Mouse (Mus musculus): ENCODE results near the gene Gm9922. TPM values are rescaled to one million over a fixed set of nuclear protein-coding genes. Genes with fewer than 3 reads are reported as not detected.

The Gm9922 gene
- 1 to 10 TPM in 1 of 2 experiments, under 1 TPM in 1; 0.93 to 1.2 TPM for total RNA-seq (2021)

- intact Hi-C loops (cut with DNase I), result no loop called here
- DNase-seq, result peak; percentile 75
Observed at GRCm38 (mm10) chr14:101729237-101729971, at the start of gene Gm9922, which contains the start of gene Lmo7. Gene Gm9922 (minus strand): TSS chr14:101729814. Gene Lmo7 (plus strand): TSS chr14:101729957.

GRCm38 (mm10) chr14:101778426-101778825 is 48.8 kb upstream of the Gm9922 start:
- no peak for DNase-seq
- intact Hi-C loops (cut with DNase I), result no loop called here

DNA sequence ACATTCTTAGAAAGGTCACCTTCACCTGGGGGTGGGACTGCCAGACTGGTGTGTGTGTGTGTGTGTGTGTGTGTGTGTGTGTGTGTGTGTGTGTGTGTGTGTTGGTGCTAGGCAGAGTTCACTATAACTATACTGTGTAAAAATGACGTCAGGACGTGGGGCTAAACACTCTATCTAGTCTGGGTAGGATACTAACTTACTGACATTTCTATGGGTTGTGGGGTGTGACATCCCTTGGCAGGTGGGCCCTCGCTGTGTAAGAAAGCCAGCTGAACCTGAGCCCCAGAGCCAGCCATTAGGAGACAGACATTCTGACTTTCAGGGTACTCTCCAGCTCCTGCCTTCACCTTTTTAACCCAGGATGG is 47.5 kb upstream of the Gm9922 start:
- no peak for DNase-seq
- intact Hi-C loops (cut with DNase I), result no loop called here

DNA sequence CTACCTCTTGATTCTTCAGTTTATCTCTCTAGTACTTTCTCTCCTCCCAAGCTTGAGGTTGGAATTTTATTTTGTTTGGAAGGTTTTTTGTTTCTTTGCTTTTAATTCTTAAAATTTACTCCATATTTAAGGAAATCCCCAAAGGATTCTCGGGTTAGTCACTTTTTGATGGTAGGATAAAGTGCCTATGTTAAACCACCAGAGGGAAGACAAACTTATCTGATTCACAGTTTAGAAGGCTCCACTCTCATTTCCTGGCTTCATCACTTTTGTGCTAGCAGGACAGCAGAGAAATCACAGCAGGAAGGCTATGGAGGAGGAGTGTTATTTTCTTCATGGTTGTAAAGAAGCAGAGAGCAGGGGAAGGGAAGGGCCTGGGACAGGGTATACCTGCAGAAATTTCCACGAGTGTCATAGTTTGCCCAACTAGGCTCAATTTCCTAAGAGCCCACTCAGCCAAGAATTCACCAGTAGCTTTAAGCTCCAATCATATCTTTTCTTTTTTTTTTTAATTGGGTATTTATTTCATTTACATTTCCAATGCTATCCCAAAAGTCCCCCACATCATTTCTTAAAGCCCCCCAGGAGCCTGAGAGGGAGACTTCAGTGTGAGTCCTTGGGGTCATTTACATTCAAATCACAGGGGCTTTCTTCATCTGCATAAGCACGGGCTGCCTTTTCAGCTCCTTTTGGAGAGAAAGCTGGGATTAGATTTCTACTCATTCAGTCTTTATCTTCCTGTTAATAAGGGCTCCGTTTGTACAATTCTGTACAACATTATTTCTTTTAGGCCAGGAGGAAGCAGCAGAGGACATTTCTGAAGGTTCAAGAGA is 46.9 kb upstream of the Gm9922 start:
- no peak for DNase-seq
- intact Hi-C loops (cut with DNase I), result no loop called here

- intact Hi-C loops (cut with DNase I), result loop anchor here (5.0 kb wide), 1 partner anchor 738 kb away; no protein-coding TSS in a partner anchor
- peak; percentile 24 to 69 for DNase-seq
Observed at GRCm38 (mm10) chr14:101774631-101775030, 45.0 kb upstream of the Gm9922 start.

DNA sequence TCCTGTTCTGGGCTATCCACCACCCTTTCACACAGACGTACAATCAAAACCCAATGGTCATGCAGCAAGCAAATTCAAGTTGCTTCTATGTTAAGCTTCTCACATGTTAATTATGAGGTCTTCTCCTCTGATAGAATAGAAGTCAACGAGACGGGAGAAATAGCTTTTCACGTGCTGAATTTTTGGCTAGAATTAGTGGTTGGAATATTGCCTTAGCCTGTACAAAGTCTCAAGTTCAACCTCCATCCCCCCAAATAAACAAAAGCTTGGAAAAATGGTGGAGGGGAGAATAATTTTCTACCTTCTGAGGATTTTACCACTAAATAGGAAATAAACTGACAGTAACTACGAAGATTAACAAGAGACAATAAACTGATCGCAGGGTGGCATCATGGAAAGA is 42.1 kb upstream of the Gm9922 start:
- DNase-seq, result no peak
- intact Hi-C loops (cut with DNase I), result loop anchor here (5.0 kb wide), 1 partner anchor 741 kb away; no protein-coding TSS in a partner anchor

DNA sequence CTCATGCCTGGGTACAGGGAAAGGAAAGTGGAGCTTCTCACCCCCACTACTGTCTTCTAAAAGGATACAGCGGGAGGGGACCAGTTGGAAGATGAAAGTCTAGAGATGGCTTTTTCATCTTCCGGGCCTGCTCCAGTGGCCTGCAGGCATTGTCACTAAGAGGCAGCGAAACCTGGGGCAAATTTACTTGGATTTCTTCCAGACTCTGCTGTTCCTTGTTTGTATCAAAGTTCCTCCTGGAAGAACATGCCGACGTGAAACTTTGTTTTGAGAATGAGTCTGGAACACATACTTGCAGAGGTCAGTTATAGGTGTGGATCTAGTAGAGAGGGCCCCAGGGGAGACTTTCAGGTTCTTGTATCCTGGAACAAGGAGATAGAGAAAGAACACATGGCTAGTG is 41.7 kb upstream of the Gm9922 start:
- intact Hi-C loops (cut with DNase I), result loop anchor here (5.0 kb wide), 1 partner anchor 741 kb away; no protein-coding TSS in a partner anchor
- DNase-seq, result no peak

DNA sequence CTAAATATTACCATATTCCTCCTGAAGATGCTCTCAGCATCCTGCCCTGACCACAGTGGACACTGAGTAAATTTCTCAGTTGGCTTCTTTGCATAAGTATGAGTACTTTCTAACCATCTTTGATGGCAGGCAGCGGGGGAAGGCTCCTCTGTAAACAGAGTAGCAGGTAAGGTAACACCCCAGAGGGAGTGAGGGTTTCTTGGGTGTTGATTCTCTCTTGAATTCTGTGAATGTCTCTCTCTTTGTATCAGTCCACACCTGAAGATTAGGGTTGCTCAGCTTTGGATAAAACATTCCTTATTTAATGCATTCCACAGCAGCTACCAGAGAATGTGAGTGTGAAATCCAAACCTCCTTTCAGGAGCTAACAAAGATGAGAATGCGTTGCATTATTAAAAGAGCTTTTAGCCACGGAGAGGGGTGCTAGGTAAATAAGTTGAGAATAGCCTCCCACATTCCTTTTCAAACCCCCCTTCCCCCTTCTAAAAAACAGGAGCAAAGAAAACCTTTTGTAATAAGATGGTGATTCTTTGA is 34.2 kb upstream of the Gm9922 start:
- DNase-seq, result no peak
- intact Hi-C loops (cut with DNase I), result no loop called here

GRCm38 (mm10) chr14:101762267-101762666 is 32.7 kb upstream of the Gm9922 start:
- DNase-seq, result peak in 1 of 2 experiments; percentile 18
- intact Hi-C loops (cut with DNase I), result no loop called here

DNA sequence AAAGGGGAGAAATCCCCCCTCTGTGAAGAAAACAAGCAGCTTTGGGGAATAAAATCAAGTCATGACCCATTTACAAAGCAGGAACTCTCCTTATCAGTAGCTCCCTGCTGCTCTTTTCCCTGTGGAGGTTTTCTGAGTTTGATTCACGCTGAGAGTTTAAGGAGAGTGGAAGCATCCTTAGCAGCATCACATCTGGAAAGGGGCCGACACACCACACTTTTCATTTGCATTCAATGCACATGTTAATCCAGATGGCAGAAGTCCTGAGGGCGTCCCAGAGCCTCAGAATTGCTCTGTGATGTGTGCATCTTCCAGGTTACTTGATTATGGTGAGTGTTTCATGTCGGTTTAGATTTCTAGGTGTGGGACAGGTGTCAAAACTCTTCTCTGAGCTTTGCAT is 25.8 kb upstream of the Gm9922 start:
- no peak for DNase-seq
- intact Hi-C loops (cut with DNase I), result no loop called here

DNA sequence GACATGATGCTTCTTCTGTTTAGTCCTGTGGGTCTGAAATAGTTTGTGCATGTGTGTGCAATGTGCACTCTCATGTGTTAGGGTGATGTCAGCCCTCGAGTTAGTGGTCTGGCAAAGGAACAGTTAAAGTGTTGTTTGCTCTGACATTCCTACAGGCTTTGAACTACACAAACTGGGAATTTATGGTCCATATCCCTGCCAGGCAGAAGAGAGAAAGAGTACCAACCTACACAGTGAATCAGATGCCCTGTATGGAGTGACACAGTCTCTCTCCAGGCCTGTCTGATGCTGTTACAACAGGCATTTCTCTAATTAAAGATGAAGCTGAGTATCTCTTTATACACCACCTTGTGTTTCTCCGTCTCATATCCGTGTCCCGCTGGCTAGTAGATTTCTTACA is 21.3 kb upstream of the Gm9922 start:
- no peak for DNase-seq
- intact Hi-C loops (cut with DNase I), result no loop called here

GRCm38 (mm10) chr14:101748436-101748835 is 18.8 kb upstream of the Gm9922 start:
- intact Hi-C loops (cut with DNase I), result no loop called here
- DNase-seq, result no peak

DNA sequence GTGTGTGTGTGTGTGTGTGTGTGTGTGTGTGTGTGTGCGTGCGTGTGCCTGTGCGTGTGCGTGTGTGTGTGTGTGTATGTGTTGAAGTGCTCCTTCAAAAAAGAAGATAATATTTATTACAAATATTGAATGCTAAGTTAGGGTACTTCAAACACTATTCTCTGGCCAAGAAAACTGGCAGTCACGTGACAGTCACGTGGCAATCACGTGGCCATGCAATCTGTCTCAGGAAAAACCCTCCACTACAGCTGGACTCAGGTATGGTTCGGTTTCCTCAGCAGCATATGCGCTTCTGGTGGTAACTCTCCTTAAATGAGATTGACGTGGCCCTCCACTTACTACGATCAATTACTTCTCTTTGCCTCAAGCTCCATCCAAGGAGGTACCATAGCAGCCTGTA is 18.2 kb upstream of the Gm9922 start:
- intact Hi-C loops (cut with DNase I), result no loop called here
- no peak for DNase-seq

DNA sequence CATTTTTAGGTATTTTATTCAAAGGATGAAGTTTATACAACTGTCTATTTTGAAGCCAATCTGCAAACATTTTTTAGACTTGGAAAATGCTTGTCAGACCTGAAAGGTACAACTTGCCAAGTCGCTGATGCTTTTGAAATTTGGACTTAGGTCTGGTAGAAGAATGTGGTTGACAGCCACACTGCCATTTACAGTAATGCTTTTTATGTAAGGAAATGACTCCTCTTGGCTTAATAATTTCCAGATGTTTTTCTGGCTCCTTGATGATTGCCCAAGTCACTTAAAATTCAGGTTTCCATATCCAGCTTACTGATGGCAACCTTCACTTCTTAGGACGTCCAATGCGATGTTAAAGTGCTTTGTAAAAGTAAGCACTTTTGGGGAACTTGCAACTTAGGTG is 17.0 kb upstream of the Gm9922 start:
- DNase-seq, result no peak
- intact Hi-C loops (cut with DNase I), result no loop called here

DNA sequence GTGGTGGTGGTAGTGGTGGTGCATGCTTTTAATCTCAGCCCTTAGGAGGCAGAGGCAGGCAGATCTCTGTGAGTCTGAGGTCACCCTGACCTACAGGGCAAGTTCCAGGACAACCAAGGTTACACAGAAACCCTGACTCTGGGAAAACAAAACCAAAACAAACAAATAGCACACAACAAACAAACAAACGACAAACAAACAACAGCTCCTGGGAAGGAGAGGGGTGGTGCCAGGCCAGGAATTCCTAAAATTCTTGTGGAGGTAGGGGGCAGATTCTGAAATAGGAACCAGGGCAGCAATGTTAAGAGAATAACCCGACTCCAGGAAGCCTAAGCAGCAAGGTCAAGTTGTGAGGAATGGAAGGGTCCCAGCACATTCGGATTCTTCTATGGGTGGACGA is 7.9 kb upstream of the Gm9922 start:
- intact Hi-C loops (cut with DNase I), result no loop called here

DNA sequence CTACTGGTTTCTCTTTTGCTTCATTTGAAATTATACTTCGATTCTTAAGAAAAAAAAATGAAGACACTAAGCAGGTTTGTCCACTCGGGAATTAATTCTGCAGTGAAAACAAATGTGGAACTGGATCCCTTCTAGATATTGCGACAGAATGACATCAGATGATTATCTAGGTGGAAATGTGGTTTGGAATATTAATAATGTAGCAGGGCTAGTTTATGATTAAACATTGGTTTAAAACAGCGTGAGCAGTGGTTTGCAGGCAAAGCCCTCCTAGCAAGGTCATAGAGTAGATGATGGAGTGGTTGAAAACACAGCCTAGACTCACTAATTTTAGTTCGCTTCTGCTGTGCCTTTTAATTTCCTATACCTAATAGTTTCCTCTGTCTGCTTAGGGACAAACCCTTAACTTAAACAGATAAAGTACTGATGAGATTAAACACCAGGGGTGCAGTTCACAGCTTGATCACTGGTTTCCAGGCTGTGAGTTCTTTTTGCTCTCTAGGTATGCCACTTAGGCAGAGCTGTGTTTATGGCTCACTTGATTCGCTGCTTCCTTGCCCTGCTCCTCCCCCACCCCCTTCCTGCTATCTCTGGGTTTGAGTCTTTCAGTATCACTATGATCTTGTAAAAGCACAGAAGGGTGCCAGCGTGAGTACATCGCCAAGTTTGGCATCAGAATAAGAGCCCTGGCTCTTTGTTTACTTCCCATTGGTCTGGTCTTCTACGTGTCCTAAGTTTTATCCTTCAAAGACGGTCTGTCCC is 4.1 kb upstream of the Gm9922 start:
- DNase-seq, result no peak
- intact Hi-C loops (cut with DNase I), result no loop called here

More for the DNA sequence above, 7.9 kb upstream of the Gm9922 start:
- no peak for DNase-seq

GRCm38 (mm10) chr14:101729972-101730692 is 518 bp upstream of the Gm9922 start:
- intact Hi-C loops (cut with DNase I), result no loop called here
- no peak for DNase-seq

DNA sequence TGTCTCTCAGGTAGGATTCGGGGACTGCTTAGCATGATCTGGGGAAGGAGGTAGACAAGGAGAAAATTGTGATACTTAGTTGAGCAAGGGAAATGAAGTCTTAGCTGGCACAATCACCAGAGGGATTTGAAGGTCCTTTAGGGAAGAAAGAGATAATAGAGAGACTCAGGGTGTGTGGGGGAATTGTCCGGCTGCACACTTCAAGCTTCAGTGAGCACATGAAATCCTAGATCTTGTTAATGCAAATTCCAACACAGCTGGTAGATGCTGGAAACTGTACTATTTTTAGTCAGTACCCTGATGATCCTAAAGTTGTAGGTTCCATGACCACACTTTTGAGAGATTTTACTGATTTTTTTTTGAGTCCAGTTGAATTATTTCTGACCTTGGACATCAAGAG is 15.2 kb downstream of the Gm9922 start:
- DNase-seq, result no peak
- intact Hi-C loops (cut with DNase I), result no loop called here

DNA sequence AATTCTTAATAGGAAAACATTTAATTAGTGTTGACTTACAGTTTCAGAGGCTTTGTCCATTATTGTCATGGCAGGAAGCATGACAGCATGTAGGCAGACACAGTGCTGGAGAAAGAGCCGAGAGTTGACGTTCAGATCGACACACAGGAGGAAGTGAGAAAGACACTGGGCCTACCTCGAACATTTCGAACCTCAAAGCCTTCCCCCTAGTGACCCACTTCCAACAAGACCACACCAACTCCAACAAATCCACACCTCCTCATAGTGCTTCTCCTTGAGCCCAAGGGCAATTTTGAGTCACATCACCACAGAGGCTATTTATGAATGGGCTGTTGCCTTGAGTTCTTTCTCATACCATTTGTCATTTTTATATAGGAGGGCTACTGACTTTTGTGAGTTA is 22.5 kb downstream of the Gm9922 start:
- intact Hi-C loops (cut with DNase I), result no loop called here
- no peak for DNase-seq

DNA sequence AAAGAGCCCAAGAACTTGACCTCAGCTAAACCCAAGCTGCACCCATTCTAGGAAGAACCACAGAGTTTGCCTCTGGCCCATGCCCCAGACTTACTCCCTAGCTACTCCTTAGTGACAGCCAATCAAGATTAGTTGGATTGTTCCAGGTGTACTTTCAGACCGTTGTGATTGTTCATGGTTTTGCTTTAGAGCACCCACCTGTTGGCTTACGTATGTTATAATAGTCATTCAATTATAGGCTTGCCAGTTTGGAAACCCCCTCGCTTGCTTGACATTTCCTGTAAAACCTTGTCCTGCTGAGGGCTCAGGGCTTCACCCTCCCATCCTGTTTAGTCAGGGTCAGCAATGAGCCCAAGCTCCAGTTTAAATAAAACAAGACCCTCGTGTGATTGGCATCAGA is 25.1 kb downstream of the Gm9922 start:
- intact Hi-C loops (cut with DNase I), result no loop called here
- DNase-seq, result no peak
